Mouse (Mus musculus) hindbrain, embryonic 11.5 days (tissue): ENCODE data around the gene Adamtsl4. TPM values are rescaled to one million over a fixed set of nuclear protein-coding genes. Genes with fewer than 3 reads are reported as not detected.

Experiments
- ATAC-seq: fragments of 200-750 bp; cut with Nextera tagmentation; 2 replicates; pipeline ENCODE4 v1.8.0; 2017; ENCODE audit warnings: mild to moderate bottlenecking, moderate TSS enrichment, moderate library complexity; ENCODE audit not compliant: low FRiP score
- DNase-seq: peaks from one replicate; pipeline ENCODE4 v3.0.0-alpha.2; 2015; ENCODE audit warnings: low spot score
- H3K27ac ChIP-seq: fragments of 300-500 bp; sonication (generic); 2 replicates; pipeline ENCODE4 v1.5.1; 2014; ENCODE audit warnings: mild to moderate bottlenecking, low read depth, low read length
- H3K27me3 ChIP-seq: fragments of 300-500 bp; sonication (generic); 2 replicates; pipeline ENCODE4 v1.6.1; 2014; ENCODE audit warnings: mild to moderate bottlenecking, low read length, moderate library complexity, mixed read lengths; ENCODE audit not compliant: control insufficient read depth, insufficient read depth
- H3K36me3 ChIP-seq: fragments of 300-500 bp; sonication (generic); 2 replicates; pipeline ENCODE4 v1.6.1; 2014; ENCODE audit warnings: mild to moderate bottlenecking, low read length, moderate library complexity, mixed read lengths; ENCODE audit not compliant: control insufficient read depth, insufficient read depth
- H3K4me1 ChIP-seq: fragments of 300-500 bp; sonication (generic); replicated peaks from 2 replicates; pipeline ENCODE4 v1.6.1; 2014; ENCODE audit warnings: low read length, mixed read lengths; ENCODE audit not compliant: control insufficient read depth, insufficient read depth
- H3K4me2 ChIP-seq: fragments of 300-500 bp; sonication (generic); replicated peaks from 2 replicates; pipeline ENCODE4 v1.6.1; 2014; ENCODE audit warnings: mild to moderate bottlenecking, low read depth, low read length
- H3K4me3 ChIP-seq: fragments of 300-500 bp; sonication (generic); 2 replicates; pipeline ENCODE4 v1.5.1; 2014; ENCODE audit warnings: low read depth, low read length
- H3K9ac ChIP-seq: fragments of 300-500 bp; sonication (generic); 2 replicates; pipeline ENCODE4 v1.6.1; 2014; ENCODE audit warnings: low read depth, low read length
- H3K9me3 ChIP-seq: fragments of 300-500 bp; sonication (generic); 2 replicates; pipeline ENCODE4 v1.6.1; 2016; ENCODE audit warnings: low read length; ENCODE audit not compliant: control insufficient read depth
- WGBS: fragments of 180-500 bp; shearing (Covaris S2); extraction: QIAGEN DNeasy Blood & Tissue Kit; methylation state at CpG from one replicate; pipeline ENCODE4 v1.1.7; 2014; 5-methylcytosine and 5-hydroxymethylcytosine counted together
- polyA plus RNA-seq: library from polyadenylated mRNA; unstranded; fragments of >200 nt; fragmentation: Nextera tagmentation; extraction: Ambion mirVana; gene quantifications from 2 replicates; pipeline ENCODE4 v1.2.1, GENCODE M21; 2014

The Adamtsl4 gene
- polyA plus RNA-seq, 1 experiment from 2014 or later = 0.80 TPM

GRCm38 (mm10) chr3:95663486-95663885 lies 24.2 kb downstream of the Adamtsl4 start:
- DNase-seq = no peak
- ATAC-seq = no peak
- Histone ChIP-seq H3K4me3 (no peak overlapping the region), H3K9me3 (no peaks in the 10 kb centered on the region), H3K36me3 (no peaks in the 10 kb centered on the region), H3K4me1 (peaks cover 6% of the 10 kb centered on the region), H3K4me2 (no peak overlapping the region), H3K9ac (no peak overlapping the region), H3K27me3 (no peaks in the 10 kb centered on the region), H3K27ac (no peak overlapping the region)
- WGBS = 84% methylated on average over 2 of the region's 2 CpGs

GRCm38 (mm10) chr3:95662724-95663449 lies 24.8 kb downstream of the Adamtsl4 start:
- H3K4me1 ChIP-seq = peaks cover 6% of the 10 kb centered on the region
- ATAC-seq = no peak
- H3K27me3 ChIP-seq = no peaks in the 10 kb centered on the region
- H3K36me3 ChIP-seq = no peaks in the 10 kb centered on the region
- H3K27ac ChIP-seq = no peak overlapping the region
- DNase-seq = no peak
- 88% methylated on average over 7 of the region's 7 CpGs for WGBS
- H3K9ac ChIP-seq = no peak overlapping the region
- H3K9me3 ChIP-seq = no peaks in the 10 kb centered on the region
- no peak overlapping the region for H3K4me3 ChIP-seq
- H3K4me2 ChIP-seq = no peak overlapping the region

DNA sequence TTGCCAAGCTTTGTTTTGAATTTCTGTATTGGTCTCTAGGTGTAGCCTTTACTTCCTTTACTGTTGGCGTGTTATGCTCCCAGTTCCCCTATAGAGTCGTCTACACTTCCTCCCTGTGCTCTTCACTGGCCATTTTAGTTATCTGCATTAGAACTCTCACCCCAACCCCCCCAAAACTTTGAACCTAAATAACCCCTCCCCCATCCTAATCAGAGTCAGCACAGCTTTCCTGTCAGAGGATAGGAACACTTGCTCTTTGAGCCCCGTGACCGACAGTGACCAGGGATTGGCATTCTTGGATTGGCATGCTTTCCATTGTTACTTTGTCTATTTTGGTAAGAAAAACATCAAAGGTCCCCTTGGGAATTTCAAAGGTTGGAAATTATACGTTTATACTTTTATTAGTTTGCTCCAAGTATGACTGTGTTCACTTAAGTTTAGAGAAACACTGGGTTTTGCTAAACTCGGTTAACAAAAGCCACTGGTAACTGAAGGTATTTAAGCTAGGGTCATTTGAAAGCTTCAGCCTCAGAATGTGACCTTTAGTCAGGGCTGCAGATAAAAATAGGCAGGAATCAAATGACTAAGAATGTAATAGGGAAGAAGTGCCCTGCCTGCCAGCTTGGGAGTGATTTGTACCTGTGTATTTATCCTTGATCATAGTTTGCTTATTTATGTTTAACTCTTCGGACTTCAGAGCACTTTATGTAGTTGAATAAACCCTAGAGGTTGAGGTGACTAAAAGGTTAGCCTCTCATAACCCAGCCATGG lies 25.6 kb downstream of the Adamtsl4 start:
- 72% methylated on average over 7 of the region's 7 CpGs for WGBS

DNA sequence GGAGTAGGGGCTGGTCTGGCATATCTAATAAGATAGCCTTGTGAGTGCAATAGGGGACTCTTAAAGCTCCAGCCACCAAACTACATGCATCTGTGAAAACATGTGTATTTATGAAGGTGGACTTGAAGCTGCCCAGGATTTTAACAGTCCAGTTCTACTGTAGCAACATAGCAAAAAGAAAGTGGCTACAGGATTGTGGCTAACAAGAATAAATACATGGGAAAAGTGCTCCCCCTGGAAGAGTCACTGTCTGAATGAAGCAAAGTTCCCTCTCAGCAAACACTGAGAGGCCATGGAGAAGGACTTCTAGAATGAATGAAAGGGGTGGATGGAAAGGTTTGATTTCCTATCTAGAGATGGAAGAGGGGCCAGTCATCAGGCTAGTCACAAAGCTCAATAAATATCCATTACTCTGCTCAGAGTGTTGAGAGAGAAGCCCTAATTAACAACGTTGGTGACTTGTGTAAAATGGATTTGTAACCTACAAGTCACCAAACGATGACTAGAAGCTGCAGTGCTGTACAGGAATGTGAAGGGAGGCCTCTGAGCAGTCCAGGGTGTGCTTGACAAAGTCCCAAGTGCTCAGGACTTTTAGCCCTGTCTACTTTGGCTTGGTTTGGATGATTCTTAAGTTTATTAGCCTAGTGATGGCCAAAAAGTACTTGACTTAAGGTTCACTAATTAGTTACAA lies 26.8 kb downstream of the Adamtsl4 start:
- Histone ChIP-seq H3K27me3 (no peaks in the 10 kb centered on the region), H3K9ac (peak overlapping the region; percentile 99; the same call in 1 of the 2 replicates), H3K4me1 (peaks cover 3% of the 10 kb centered on the region), H3K27ac (no peak overlapping the region), H3K9me3 (no peaks in the 10 kb centered on the region), H3K4me3 (peak overlapping the region; percentile 95), H3K36me3 (no peaks in the 10 kb centered on the region), H3K4me2 (peak overlapping the region; percentile 86)
- DNase-seq (no peak), ATAC-seq (no peak)
- WGBS = 64% methylated on average over 2 of the region's 2 CpGs

More for the DNA sequence above, 25.6 kb downstream of the Adamtsl4 start:
- no peak for ATAC-seq
- Histone ChIP-seq H3K27me3 (no peaks in the 10 kb centered on the region), H3K4me3 (no peak overlapping the region), H3K9ac (no peak overlapping the region), H3K9me3 (no peaks in the 10 kb centered on the region), H3K27ac (no peak overlapping the region), H3K4me2 (no peak overlapping the region), H3K36me3 (no peaks in the 10 kb centered on the region), H3K4me1 (peaks cover 3% of the 10 kb centered on the region)
- no peak for DNase-seq

- 7% methylated on average over 8 of the region's 8 CpGs for WGBS
- peak overlapping the region; percentile 99 for H3K9ac ChIP-seq
- H3K27ac ChIP-seq = peak overlapping the region; percentile 98
These were observed 27.8 kb downstream of the Adamtsl4 start for GRCm38 (mm10) chr3:95659948-95660347.

GRCm38 (mm10) chr3:95658868-95659712 lies 28.6 kb downstream of the Adamtsl4 start:
- 0% methylated on average over 74 of the region's 113 CpGs for WGBS
- ATAC-seq = peak; percentile 80

More at GRCm38 (mm10) chr3:95659948-95660347, 27.8 kb downstream of the Adamtsl4 start:
- DNase-seq = no peak
- Histone ChIP-seq H3K27me3 (no peaks in the 10 kb centered on the region), H3K4me2 (peak overlapping the region; percentile 86), H3K4me1 (peaks cover 3% of the 10 kb centered on the region), H3K9me3 (no peaks in the 10 kb centered on the region), H3K4me3 (peak overlapping the region; percentile 95), H3K36me3 (no peaks in the 10 kb centered on the region)
- no peak for ATAC-seq

DNA sequence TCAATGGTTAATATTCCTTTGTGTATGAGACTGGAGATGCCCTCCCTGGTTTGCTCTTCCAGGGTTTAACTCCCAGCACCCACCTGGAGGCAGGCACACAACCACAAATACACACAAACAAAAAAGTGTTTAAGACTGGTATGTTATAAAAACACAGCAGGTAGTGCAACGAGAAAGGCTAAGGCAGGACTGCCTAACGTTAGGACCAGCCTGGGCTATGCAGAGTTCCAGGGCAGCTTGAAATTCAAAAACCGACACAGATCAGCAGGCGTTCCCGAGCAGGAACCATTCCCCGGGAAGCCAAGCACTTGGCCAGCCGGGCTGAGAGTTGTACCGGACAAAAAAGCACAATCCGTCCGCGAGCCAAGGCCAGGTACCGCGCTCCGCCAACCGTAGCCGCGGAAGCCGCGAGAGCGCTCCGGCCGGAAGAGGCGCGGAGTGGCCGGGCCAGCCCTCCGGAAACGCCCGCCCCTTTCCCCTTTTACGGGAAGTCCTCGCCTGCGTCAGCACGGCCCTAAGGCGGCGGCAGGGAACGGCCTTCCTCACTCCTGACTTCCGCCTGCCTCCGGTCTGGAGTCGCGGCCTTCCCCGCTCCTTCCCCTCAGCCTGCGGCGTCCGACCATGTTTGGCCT lies 29.4 kb downstream of the Adamtsl4 start, which contains the start of gene Mcl1:
Gene Mcl1 (plus strand): TSS at position 553 of the 632 bp plus-strand sequence.
- Histone ChIP-seq H3K9ac (peak within 1 kb of the TSS; percentile 99), H3K36me3 (no peaks in the 10 kb centered on the region), H3K9me3 (no peaks in the 10 kb centered on the region), H3K27me3 (no peaks in the 10 kb centered on the region), H3K27ac (peak within 1 kb of the TSS; percentile 98), H3K4me2 (peak within 1 kb of the TSS; percentile 86), H3K4me1 (peaks cover 3% of the 10 kb centered on the region), H3K4me3 (peak within 1 kb of the TSS; percentile 95)
- DNase-seq (peak; percentile 94), ATAC-seq (peak; percentile 97)
- under 1% methylated on average over 40 of the region's 43 CpGs for WGBS

More at GRCm38 (mm10) chr3:95658868-95659712, 28.6 kb downstream of the Adamtsl4 start:
- Histone ChIP-seq H3K27me3 (no peaks in the 10 kb centered on the region), H3K36me3 (no peaks in the 10 kb centered on the region), H3K4me2 (peak overlapping the region; percentile 86), H3K9ac (peak overlapping the region; percentile 99), H3K4me3 (peak overlapping the region; percentile 95), H3K9me3 (no peaks in the 10 kb centered on the region), H3K27ac (peak overlapping the region; percentile 98), H3K4me1 (peaks cover 3% of the 10 kb centered on the region)
- DNase-seq = peak; percentile 84
